Mouse (Mus musculus) MEL (cell line): ENCODE results near the gene Hlcs. TPM values are rescaled to one million over a fixed set of nuclear protein-coding genes. Genes with fewer than 3 reads are reported as not detected.

Source experiments
- DNase-seq: peaks from one replicate; pipeline ENCODE4 v3.0.0; 2011; ENCODE audit warnings: low read depth, low spot score
- H3K27ac ChIP-seq: 2 replicates; pipeline ENCODE4 v1.5.1; 2012; ENCODE audit warnings: low read depth, mild to moderate bottlenecking, control low read depth, low read length, moderate library complexity; ENCODE audit not compliant: control insufficient read depth
- H3K27me3 ChIP-seq, 2 experiments: fragments of 150-350 bp in 1 of 2; sonication (generic) in 1 of 2; 2 replicates each; pipeline ENCODE4 v1.6.1; 2012; ENCODE audit warnings: low read length in 2 of 2, mild to moderate bottlenecking in 2 of 2, improper control_type of control experiment in 1 of 2, moderate library complexity in 1 of 2; ENCODE audit not compliant: insufficient read depth in 2 of 2, control insufficient read depth in 1 of 2
- H3K36me3 ChIP-seq, 2 experiments: 2 replicates each; pipeline ENCODE4 v1.6.1; 2012 to 2014; ENCODE audit warnings: low read length in 2 of 2, improper control_type of control experiment in 1 of 2, inconsistent platforms in 1 of 2, mild to moderate bottlenecking in 1 of 2; ENCODE audit not compliant: insufficient read depth in 2 of 2, control insufficient read depth in 1 of 2
- H3K4me1 ChIP-seq, 2 experiments: fragments of 150-350 bp in 1 of 2; sonication (generic) in 1 of 2; 2 replicates each; pipeline ENCODE4 v1.6.1; 2012; ENCODE audit warnings: low read length in 2 of 2, improper control_type of control experiment in 1 of 2, mild to moderate bottlenecking in 1 of 2; ENCODE audit not compliant: insufficient read depth in 2 of 2, control insufficient read depth in 1 of 2
- H3K4me3 ChIP-seq, 2 experiments: fragments of 150-350 bp in 1 of 2; sonication (generic) in 1 of 2; 2 replicates each; pipeline ENCODE4 v1.5.1; 2012; ENCODE audit warnings: low read depth in 2 of 2, low read length in 2 of 2, mild to moderate bottlenecking in 2 of 2, moderate library complexity in 2 of 2, control low read depth in 1 of 2, improper control_type of control experiment in 1 of 2; ENCODE audit not compliant: control insufficient read depth in 1 of 2, insufficient read depth in 1 of 2
- H3K79me2 ChIP-seq: 2 replicates; pipeline ENCODE4 v1.6.1; 2012; ENCODE audit warnings: mild to moderate bottlenecking, low read length, moderate library complexity; ENCODE audit not compliant: control insufficient read depth, poor library complexity, insufficient read depth
- H3K9ac ChIP-seq: 2 replicates; pipeline ENCODE4 v1.6.1; 2012; ENCODE audit warnings: low read depth, mild to moderate bottlenecking, control low read depth, low read length, moderate library complexity; ENCODE audit not compliant: control insufficient read depth, poor library complexity, severe bottlenecking
- H3K9me3 ChIP-seq: fragments of 150-350 bp; sonication (generic); replicated peaks from 2 replicates; pipeline ENCODE4 v1.6.1; 2012; ENCODE audit warnings: mild to moderate bottlenecking, low read length, improper control_type of control experiment, moderate library complexity; ENCODE audit not compliant: insufficient read depth
- CHD2 ChIP-seq: IDR thresholded peaks from 2 replicates; pipeline ENCODE4 v1.6.1; 2011; ENCODE audit warnings: low read length, improper control_type of control experiment
- ELF1 ChIP-seq: IDR thresholded peaks from 2 replicates; pipeline ENCODE4 v1.6.1; 2014; ENCODE audit warnings: low read depth, mild to moderate bottlenecking, inconsistent platforms, low read length, improper control_type of control experiment, moderate library complexity
- ETS1 ChIP-seq: IDR thresholded peaks from 2 replicates; pipeline ENCODE4 v1.6.1; 2012; ENCODE audit warnings: low read depth, mild to moderate bottlenecking, inconsistent platforms, low read length, improper control_type of control experiment, moderate library complexity
- GABPA ChIP-seq: IDR thresholded peaks from 2 replicates; pipeline ENCODE4 v1.6.1; 2012; ENCODE audit warnings: low read depth, mild to moderate bottlenecking, inconsistent platforms, low read length, improper control_type of control experiment, moderate library complexity
- HCFC1 ChIP-seq: IDR thresholded peaks from 2 replicates; pipeline ENCODE4 v1.6.1; 2012; ENCODE audit warnings: low read depth, mild to moderate bottlenecking, inconsistent platforms, low read length, improper control_type of control experiment, moderate library complexity
- JUND ChIP-seq: IDR thresholded peaks from 2 replicates; pipeline ENCODE4 v1.6.1; 2011; ENCODE audit warnings: low read depth, mild to moderate bottlenecking, improper control_type of control experiment, low read length
- KAT2A ChIP-seq: conservative IDR thresholded peaks from 2 replicates; pipeline ENCODE4 v1.6.1; 2012; ENCODE audit warnings: low read depth, low read length, improper control_type of control experiment, inconsistent platforms
- MAX ChIP-seq: IDR thresholded peaks from 2 replicates; pipeline ENCODE4 v1.6.1; 2011; ENCODE audit warnings: low read length, improper control_type of control experiment
- MAZ ChIP-seq: IDR thresholded peaks from 2 replicates; pipeline ENCODE4 v1.6.1; 2012; ENCODE audit warnings: low read depth, mild to moderate bottlenecking, inconsistent platforms, low read length, improper control_type of control experiment
- MXI1 ChIP-seq: IDR thresholded peaks from 2 replicates; pipeline ENCODE4 v1.6.1; 2011; ENCODE audit warnings: mild to moderate bottlenecking, low read depth, low read length, improper control_type of control experiment
- NELFE ChIP-seq: IDR thresholded peaks from 2 replicates; pipeline ENCODE4 v1.6.1; 2011; ENCODE audit warnings: low read depth, low read length, improper control_type of control experiment
- POLR2A ChIP-seq, 2 experiments: IDR thresholded peaks; 2 replicates each; pipeline ENCODE4 v1.6.1; 2011 to 2012; ENCODE audit warnings: low read length in 2 of 2, mild to moderate bottlenecking in 2 of 2, control low read depth in 1 of 2, improper control_type of control experiment in 1 of 2, low read depth in 1 of 2, moderate library complexity in 1 of 2; ENCODE audit not compliant: control insufficient read depth in 1 of 2, insufficient read depth in 1 of 2, poor library complexity in 1 of 2
- POLR2AphosphoS2 ChIP-seq: IDR thresholded peaks from 2 replicates; pipeline ENCODE4 v1.6.1; 2011; ENCODE audit warnings: low read length, improper control_type of control experiment
- POLR2AphosphoS5 ChIP-seq: IDR thresholded peaks from 2 replicates; pipeline ENCODE4 v1.6.1; 2012; ENCODE audit warnings: low read depth, borderline replicate concordance, mild to moderate bottlenecking, inconsistent platforms, low read length, moderate library complexity, mixed read lengths
- RAD21 ChIP-seq: IDR thresholded peaks from 2 replicates; pipeline ENCODE4 v1.6.1; 2011; ENCODE audit warnings: mild to moderate bottlenecking, low read depth, low read length, improper control_type of control experiment
- SIN3A ChIP-seq: IDR thresholded peaks from 2 replicates; pipeline ENCODE4 v1.6.1; 2012; ENCODE audit warnings: low read length, improper control_type of control experiment, inconsistent platforms
- TBP ChIP-seq: IDR thresholded peaks from 2 replicates; pipeline ENCODE4 v1.8.0; 2011; ENCODE audit warnings: low read depth, low read length, improper control_type of control experiment
- TCF12 ChIP-seq: IDR thresholded peaks from 2 replicates; pipeline ENCODE4 v1.6.1; 2014; ENCODE audit warnings: low read depth, mild to moderate bottlenecking, inconsistent platforms, low read length, improper control_type of control experiment, moderate library complexity
- UBTF ChIP-seq: IDR thresholded peaks from 2 replicates; pipeline ENCODE4 v1.6.1; 2012; ENCODE audit warnings: low read depth, mild to moderate bottlenecking, inconsistent platforms, low read length, improper control_type of control experiment, moderate library complexity, borderline replicate concordance; ENCODE audit not compliant: insufficient read depth
- ZC3H11A ChIP-seq: IDR thresholded peaks from 2 replicates; pipeline ENCODE4 v1.6.1; 2012; ENCODE audit warnings: low read depth, mild to moderate bottlenecking, inconsistent platforms, low read length, improper control_type of control experiment
- ZKSCAN1 ChIP-seq: IDR thresholded peaks from 2 replicates; pipeline ENCODE4 v1.6.1; 2012; ENCODE audit warnings: low read depth, mild to moderate bottlenecking, inconsistent platforms, low read length, improper control_type of control experiment, moderate library complexity
- ZMIZ1 ChIP-seq: IDR thresholded peaks from 2 replicates; pipeline ENCODE4 v1.6.1; 2012; ENCODE audit warnings: low read depth, mild to moderate bottlenecking, inconsistent platforms, low read length, improper control_type of control experiment, moderate library complexity
- polyA plus RNA-seq, 2 experiments: library from polyadenylated mRNA; stranded (reverse) in 1 of 2; unstranded in 1 of 2; fragments of >175 nt in 1 of 2; fragments of >200 nt in 1 of 2; gene quantifications; 2 replicates each; pipeline versions ENCODE4 v1.2.1 to v1.2.4; 2012; ENCODE audit warnings: low replicate concordance in 2 of 2, low read depth in 1 of 2; ENCODE audit not compliant: insufficient read length in 2 of 2, insufficient read depth in 1 of 2, missing spikeins in 1 of 2
- total RNA-seq: library from RNA; depleted of rRNA; stranded (reverse); fragments of 300-350 nt; gene quantifications from 2 replicates; pipeline ENCODE4 v1.2.3, GENCODE M21; 2012

Hlcs gene
- total and polyA plus RNA-seq, 3 experiments: 3.3 to 6.4 TPM; not detected in 1

DNA sequence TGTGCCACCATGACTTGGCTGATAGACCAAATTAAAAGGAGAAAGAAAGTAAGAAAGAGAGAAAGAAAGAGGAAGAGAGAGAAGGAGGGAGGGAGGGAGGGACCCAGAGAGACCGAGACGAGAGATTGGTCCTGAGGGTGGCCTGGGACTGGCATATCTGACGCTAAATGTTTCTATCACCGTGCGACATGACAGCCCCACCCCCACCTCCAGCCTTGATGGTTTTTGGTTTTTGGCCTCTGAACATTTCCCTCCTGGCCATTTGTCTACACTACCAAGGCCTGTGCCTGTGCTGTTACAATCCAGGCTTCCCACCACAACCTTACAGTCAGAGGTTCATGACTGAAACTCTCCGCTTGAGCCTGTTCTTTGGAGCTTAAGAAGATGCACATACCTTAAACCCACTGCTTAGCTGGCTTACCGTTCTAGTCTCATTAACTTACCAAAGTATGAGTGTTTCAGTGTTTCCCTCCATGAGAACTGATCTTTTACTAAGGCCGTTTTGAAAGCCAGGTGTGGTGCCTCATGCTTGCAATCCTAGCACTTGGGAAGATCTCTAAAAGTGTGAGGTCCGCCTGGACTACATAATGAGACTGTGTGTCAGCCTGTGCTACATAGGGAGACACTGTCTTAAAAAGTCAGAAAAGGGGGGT, 18.0 kb upstream of the Hlcs start:
- Histone ChIP-seq H3K4me3 (peak overlapping the region; percentile 29 to 36), H3K9ac (peak overlapping the region; percentile 48), H3K36me3 (peaks cover 0 to 20% of the 10 kb centered on the region in 2 experiments; a peak in 2 of 4 replicates), H3K27me3 (no peaks in the 10 kb centered on the region), H3K4me1 (peaks cover 21 to 33% of the 10 kb centered on the region in 2 experiments), H3K9me3 (no peaks in the 10 kb centered on the region), H3K79me2 (no peaks in the 10 kb centered on the region), H3K27ac (peak overlapping the region; percentile 87)
- DNase-seq: peak; percentile 72
- TF ChIP-seq TBP (peak; percentile 77), CHD2 (peak; percentile 34; the same call in 1 of the 2 replicates), ETS1 (peak; percentile 18; the same call in 1 of the 2 replicates), MAZ (no peak), NELFE (0 out of 2 replicates have a peak, but pooled peaks have one; percentile 17), SIN3A (peak; percentile 31; the same call in 1 of the 2 replicates), ZMIZ1 (peak; percentile 94), TCF12 (no peak), MAX (no peak), RAD21 (no peak), POLR2A (IDR thresholded peaks at IDR 0.05; ENCODE audit: control insufficient read depth in 1 of 2, insufficient read depth in 1 of 2, low read depth in 1 of 2, low read length in 2 of 2, poor library complexity in 1 of 2) (peak in 1 of 2 experiments; percentile 46; a peak in 2 of 4 replicates), ZC3H11A (no peak), MXI1 (no peak), KAT2A (no peak), GABPA (no peak), UBTF (no peak), POLR2AphosphoS5 (no peak), ELF1 (no peak), HCFC1 (peak; percentile 65), POLR2AphosphoS2 (no peak), ZKSCAN1 (no peak), JUND (no peak)
